Mouse (Mus musculus) right cerebral cortex, postnatal 14 days (tissue): ENCODE results near the gene Sel1l.
A peak's percentile ranks its signal among the peaks of the same experiment; 100 is the strongest.
"Not testable (repeated sequence)": the region's sequence is repeated elsewhere in the genome, so short reads cannot be mapped to it uniquely, and the experiment has no call there.

Source experiments
- DNase-seq: peaks from one replicate; pipeline ENCODE4 v3.0.0; 2022

The Sel1l gene

GRCm38 (mm10) chr12:91815990-91816389 is 33.0 kb downstream of the Sel1l start:
- DNase-seq, result peak; percentile 30

DNA sequence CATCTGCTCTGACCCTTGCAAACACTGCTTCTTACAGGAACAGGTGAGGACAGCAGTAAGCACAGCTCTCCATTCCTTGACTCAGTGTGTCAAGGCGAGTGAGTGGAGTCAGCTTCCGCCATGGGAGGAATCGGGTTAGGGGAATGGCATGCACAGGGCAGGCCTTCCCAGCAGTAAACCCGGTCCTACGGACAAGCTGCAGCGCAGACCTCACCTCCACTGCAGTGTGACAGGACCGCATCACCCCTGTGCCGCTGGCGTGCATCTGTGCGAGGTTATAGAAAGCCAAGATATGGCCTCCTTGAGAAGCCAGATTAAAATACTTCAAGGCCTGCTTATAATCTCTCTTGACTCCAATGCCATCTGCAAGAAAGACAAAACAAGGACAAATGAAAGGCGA is 33.4 kb downstream of the Sel1l start:
- no peak for DNase-seq

DNA sequence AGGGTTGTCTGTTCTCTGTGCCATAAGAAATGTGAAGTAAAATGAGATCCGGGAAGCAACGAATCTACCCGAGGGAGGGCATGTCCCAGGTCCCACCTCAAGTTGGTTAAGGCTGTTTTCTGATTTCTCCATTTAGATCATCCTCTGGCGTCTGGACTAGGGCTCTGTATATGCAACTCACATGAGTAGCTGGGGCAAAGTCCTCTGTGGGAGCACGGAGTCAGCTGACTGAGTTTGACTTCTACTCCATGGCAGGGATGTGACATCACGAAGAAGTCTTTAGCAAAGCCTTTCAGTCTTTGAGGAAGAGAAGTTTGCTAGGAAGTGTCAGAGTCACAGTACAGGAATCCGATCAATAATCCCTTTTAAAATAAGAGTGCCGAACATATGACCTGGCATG is 40.0 kb downstream of the Sel1l start:
- DNase-seq, result no peak

GRCm38 (mm10) chr12:91807761-91808160 is 41.2 kb downstream of the Sel1l start:
- no peak for DNase-seq

GRCm38 (mm10) chr12:91807095-91807494 is 41.9 kb downstream of the Sel1l start:
- DNase-seq, result no peak

DNA sequence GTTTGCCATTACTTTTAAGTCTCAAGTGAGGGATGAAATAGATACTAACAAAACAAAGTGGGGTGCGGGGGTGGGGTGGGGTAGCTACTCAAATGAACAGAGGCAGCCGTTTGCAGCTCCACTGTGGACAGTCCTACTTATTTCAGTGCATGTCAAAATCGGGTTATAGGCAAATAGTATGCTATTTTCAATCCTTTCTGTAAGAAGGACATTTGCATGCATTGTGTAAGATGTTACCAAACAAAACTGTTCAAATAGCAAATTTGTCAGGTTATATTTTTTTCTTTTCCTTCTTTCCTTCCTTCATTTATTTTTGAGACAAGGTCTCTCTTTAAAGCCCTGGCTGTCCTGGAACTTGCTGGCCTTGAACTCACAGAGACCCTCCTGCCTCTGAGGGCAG is 44.7 kb downstream of the Sel1l start:
- DNase-seq, result no peak

- peak; percentile 36 for DNase-seq
Measured at GRCm38 (mm10) chr12:91803207-91803932, 45.6 kb downstream of the Sel1l start.

- no peak for DNase-seq
Measured at GRCm38 (mm10) chr12:91802586-91803206, 46.3 kb downstream of the Sel1l start.

DNA sequence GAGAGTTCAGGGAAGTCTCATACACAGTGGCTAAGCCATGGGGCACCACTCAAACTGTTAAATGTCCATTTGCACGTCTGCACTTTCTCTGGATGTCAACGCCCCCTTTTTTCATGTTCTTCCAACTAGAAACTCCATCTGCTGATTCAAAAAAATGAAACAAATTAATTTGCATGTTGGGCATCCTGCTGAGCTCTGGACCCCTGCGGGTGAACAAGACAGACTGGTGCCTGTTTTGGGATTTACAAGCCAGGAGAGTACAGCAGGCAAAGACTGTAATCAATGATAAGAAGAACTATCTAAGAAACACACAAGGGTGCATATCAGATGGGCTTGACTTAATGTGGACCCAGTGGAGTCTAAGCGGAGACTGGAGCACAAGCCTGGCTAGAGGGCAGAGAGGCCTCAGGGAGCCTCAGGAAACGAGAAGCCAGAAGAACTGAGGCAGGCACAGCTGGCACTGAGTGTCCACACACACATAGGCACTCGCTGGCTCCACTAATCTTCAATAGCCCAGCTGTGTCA is 48.0 kb downstream of the Sel1l start:
- DNase-seq, result no peak

DNA sequence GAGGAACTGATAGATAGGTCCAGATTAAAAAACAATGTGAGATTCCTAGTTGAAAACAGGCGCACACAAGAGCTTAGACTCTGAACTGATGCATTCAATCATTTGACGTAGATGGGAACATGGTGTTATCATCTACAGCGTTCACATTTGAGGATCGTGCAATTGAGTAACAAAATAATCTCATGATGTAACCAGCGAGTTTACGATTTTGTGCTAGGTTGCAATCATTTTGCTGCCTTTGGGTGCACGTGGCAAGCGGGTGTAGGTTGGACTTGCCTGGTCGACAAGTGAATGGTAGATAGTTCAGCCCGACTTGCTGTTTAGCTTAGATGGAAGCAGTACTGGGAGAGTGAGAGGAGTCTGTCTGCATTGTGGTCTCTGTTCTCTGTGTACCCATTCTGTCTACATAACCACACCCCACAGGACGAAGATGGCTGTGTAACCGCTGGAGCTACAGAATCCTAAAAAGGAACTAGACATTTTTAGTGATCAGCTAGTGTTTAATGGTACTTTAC is 49.1 kb downstream of the Sel1l start:
- DNase-seq, result no peak

DNA sequence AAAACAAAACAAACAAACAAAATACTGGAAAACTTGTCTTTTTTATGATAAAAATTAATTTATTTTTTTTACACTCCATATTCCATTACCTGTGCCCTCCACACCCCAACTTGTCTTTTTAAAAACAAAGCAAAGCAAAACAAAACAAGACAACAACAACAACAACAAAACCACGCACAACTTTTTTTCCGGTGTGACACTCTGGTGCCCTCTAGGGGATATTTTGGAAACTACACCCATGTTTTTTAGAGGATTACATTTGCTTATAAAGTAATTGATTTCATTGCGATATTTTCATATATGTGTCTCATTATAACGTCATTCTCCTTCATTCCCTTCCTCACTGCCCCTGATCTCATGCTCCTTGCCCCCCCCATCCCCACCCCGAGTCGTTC is 49.6 kb downstream of the Sel1l start:
- no peak for DNase-seq

GRCm38 (mm10) chr12:91798720-91799378 is 50.1 kb downstream of the Sel1l start:
- no peak for DNase-seq

GRCm38 (mm10) chr12:91796774-91797173 is 52.2 kb downstream of the Sel1l start:
- DNase-seq, result no peak

DNA sequence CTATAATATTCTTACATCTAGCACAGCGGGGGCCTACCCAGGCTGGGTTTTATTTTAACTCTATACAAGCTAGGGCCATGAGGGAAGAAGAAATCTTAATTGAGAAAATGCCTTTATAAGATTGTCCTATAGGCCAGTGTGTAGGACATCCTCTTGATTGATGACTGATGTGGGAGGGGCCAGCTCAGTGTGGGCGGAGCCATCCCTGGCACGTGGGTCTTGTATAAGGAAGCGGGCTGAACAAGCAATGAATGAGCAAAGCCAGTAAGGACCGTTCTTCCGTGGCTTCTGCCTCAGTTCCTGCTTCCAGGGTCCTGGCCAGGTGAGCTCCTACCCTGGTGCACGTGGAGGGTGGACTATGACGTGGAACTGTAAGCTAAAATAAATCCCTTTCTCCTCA is 55.7 kb downstream of the Sel1l start:
- no peak for DNase-seq

DNA sequence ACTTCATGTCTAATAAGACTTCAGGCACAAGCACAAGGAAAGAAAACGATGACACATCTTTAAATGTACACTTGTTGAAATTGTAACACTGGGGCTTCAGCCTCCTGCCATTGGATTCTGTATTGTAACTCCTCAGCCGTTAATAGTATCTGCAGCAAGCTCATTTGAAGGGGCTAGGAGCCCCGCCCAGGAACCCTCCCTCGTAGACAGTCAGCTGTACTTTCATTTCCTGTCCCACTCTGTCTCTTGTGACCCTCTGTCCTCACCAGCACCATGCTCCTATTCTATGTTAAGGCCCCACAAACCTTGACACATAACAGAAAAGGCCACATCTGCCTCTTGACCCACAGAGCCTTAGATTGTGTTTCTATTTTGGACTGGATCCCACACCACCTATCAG is 57.1 kb downstream of the Sel1l start:
- DNase-seq, result no peak

DNA sequence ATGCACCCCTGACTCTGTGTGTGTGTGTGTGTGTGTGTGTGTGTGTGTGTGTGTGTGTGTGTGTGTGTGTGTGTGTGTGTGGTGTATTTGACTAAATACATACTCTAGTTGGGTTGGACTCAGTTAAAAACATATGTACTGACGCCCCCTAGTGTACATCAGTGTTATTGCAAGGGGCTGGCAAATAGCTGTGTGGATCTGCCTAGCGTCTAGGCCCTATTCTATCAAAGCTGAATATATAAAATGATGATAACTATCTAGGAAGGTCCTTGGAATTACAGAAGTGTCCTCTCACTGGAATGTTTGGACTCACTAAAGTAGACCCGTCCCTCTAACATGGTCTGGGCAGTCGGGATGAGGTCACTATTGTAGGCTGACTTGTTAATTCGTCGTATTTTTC is 59.2 kb downstream of the Sel1l start:
- DNase-seq, result peak; percentile 47

- DNase-seq, result not testable (repeated sequence)
Measured at GRCm38 (mm10) chr12:91788446-91788845, 60.5 kb downstream of the Sel1l start.

GRCm38 (mm10) chr12:91787959-91788437 is 61.0 kb downstream of the Sel1l start, which contains the start of gene Ston2:
Gene Ston2, minus strand, starts transcription at chr12:91788387.
- DNase-seq, result no peak

- no peak for DNase-seq
Measured at GRCm38 (mm10) chr12:91786355-91786754, 62.6 kb downstream of the Sel1l start.

- DNase-seq, result no peak
Measured at GRCm38 (mm10) chr12:91781432-91781831, 67.5 kb downstream of the Sel1l start.

- no peak for DNase-seq
Measured at GRCm38 (mm10) chr12:91780531-91780930, 68.4 kb downstream of the Sel1l start.

DNA sequence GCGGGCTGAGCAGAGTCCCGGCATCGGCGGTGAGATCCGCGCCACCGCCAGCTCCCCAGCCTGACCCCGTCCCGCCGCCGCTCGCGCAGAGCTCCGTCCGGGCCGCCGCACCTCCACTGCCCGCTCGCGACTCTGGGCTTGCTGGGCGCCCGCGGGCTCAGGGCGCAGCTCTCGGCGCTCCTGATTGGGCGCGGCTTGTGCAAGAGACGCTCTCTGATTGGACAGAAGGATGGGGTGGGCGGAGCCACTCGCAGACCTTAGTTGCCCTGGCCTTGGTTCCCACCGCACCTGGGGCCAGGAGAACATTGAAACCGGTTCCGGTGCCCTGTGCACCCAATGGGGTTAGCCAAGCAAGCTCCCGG is 70.0 kb downstream of the Sel1l start:
- DNase-seq, result peak; percentile 72

DNA sequence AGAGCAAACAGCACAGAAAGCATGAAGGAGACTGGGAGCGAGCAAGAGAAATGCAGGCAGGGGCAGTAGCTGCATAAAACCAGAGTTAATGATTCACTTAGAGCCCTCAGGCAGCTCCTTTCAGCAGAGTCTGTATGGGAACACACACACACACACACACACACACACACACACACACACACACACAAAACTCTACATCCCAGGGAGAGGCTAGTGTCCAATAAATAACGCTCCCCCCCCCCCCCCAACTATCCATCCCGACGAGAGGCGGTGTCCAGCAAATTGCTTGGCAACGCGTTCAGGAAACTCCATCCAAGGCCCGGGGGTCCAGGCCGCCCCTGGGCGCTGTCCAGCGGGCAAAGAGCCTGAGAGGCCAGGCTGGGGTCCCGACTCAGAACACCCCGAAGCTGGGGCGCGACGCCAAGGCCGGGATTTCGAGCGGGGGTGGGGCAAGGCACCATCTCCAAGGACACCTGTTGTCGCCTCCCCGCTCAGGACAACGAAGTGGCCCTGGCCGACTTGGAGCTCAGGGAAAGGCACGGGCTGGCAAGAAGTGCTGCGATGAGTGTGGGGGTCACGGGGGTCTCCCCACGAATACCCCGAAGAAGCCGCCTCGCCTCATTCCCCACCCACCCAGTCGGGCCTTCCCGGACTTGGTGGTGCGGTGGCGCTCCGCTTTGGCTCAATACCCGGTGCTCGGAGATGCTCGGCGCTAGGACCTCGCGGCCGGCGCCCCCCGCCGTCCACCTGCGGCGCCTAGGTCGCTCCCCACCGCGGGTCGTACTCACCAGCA is 70.5 kb downstream of the Sel1l start:
- peak; percentile 45 for DNase-seq
